Mouse (Mus musculus): ENCODE measurements around the gene Adgrl2.

GRCm38 (mm10) chr3:148989818-148990530 is 381 bp downstream of the Adgrl2 start:
- TF ChIP-seq CTCF (IDR thresholded peaks at IDR 0.05) (no peak), EP300 (IDR thresholded peaks at IDR 0.05; ENCODE audit: insufficient read depth, low read depth, low read length) (no peak), POLR2A (IDR thresholded peaks at IDR 0.05; ENCODE audit: insufficient read depth, low read depth, low read length) (no peak)
